Mouse (Mus musculus): ENCODE measurements around the gene Il33. TPM values are rescaled to one million over a fixed set of nuclear protein-coding genes. Genes with fewer than 3 reads are reported as not detected.

Il33 gene
- polyA plus RNA-seq, 1 experiment from 2014 or later: 16.6 TPM

- H3K27me3 ChIP-seq (replicated peaks; ENCODE audit: control insufficient read depth, insufficient read depth, low read length): no peaks in the 10 kb centered on the region
- 81% methylated on average over 12 of the region's 12 CpGs for WGBS
- H3K4me1 ChIP-seq (replicated peaks; ENCODE audit: control insufficient read depth, insufficient read depth, low read length): no peaks in the 10 kb centered on the region
- ATAC-seq (replicated peaks; ENCODE audit: low FRiP score, low TSS enrichment, low read depth) (no peak), DNase-seq (ENCODE audit: low spot score) (no peak)
- H3K27ac ChIP-seq (ENCODE audit: low read depth): no peak overlapping the region
- no peak overlapping the region for H3K9ac ChIP-seq (ENCODE audit: low read length)
- no peaks in the 10 kb centered on the region for H3K36me3 ChIP-seq (ENCODE audit: control insufficient read depth, insufficient read depth, low read length)
- no peak overlapping the region for H3K4me2 ChIP-seq (ENCODE audit: low read length)
- H3K9me3 ChIP-seq (ENCODE audit: control insufficient read depth, low read length): no peaks in the 10 kb centered on the region
- H3K4me3 ChIP-seq (ENCODE audit: low read depth, low read length): no peak overlapping the region
These were observed 61.7 kb downstream of the Il33 start for GRCm38 (mm10) chr19:29986464-29987091.

GRCm38 (mm10) chr19:30000406-30001365 is 75.8 kb downstream of the Il33 start:
- Histone ChIP-seq H3K4me2 (ENCODE audit: low read length) (no peak overlapping the region), H3K27ac (ENCODE audit: low read depth) (no peak overlapping the region), H3K4me1 (replicated peaks; ENCODE audit: control insufficient read depth, insufficient read depth, low read length) (no peaks in the 10 kb centered on the region), H3K4me3 (ENCODE audit: low read depth, low read length) (no peak overlapping the region), H3K27me3 (replicated peaks; ENCODE audit: control insufficient read depth, insufficient read depth, low read length) (no peaks in the 10 kb centered on the region), H3K9ac (ENCODE audit: low read length) (no peak overlapping the region), H3K36me3 (ENCODE audit: control insufficient read depth, insufficient read depth, low read length) (no peaks in the 10 kb centered on the region), H3K9me3 (ENCODE audit: control insufficient read depth, low read length) (no peaks in the 10 kb centered on the region)
- DNase-seq (ENCODE audit: low spot score) (no peak), ATAC-seq (replicated peaks; ENCODE audit: low FRiP score, low TSS enrichment, low read depth) (no peak)
- 66% methylated on average over 12 of the region's 12 CpGs for WGBS

GRCm38 (mm10) chr19:30001550-30001949 is 76.6 kb downstream of the Il33 start:
- DNase-seq (ENCODE audit: low spot score) (no peak), ATAC-seq (replicated peaks; ENCODE audit: low FRiP score, low TSS enrichment, low read depth) (no peak)
- Histone ChIP-seq H3K9me3 (ENCODE audit: control insufficient read depth, low read length) (no peaks in the 10 kb centered on the region), H3K27ac (ENCODE audit: low read depth) (no peak overlapping the region), H3K4me1 (replicated peaks; ENCODE audit: control insufficient read depth, insufficient read depth, low read length) (no peaks in the 10 kb centered on the region), H3K27me3 (replicated peaks; ENCODE audit: control insufficient read depth, insufficient read depth, low read length) (no peaks in the 10 kb centered on the region), H3K4me2 (ENCODE audit: low read length) (no peak overlapping the region), H3K9ac (ENCODE audit: low read length) (no peak overlapping the region), H3K36me3 (ENCODE audit: control insufficient read depth, insufficient read depth, low read length) (no peaks in the 10 kb centered on the region), H3K4me3 (ENCODE audit: low read depth, low read length) (no peak overlapping the region)
- WGBS: 52% methylated on average over 6 of the region's 6 CpGs

GRCm38 (mm10) chr19:30003621-30004020 is 78.7 kb downstream of the Il33 start, which contains the start of gene Trpd52l3:
TSS of gene Trpd52l3 (plus strand) at chr19:30003790.
- WGBS: 97% methylated on average over 9 of the region's 9 CpGs

GRCm38 (mm10) chr19:30006371-30006770 is 81.5 kb downstream of the Il33 start:
- Histone ChIP-seq H3K4me3 (ENCODE audit: low read depth, low read length) (no peak overlapping the region), H3K4me1 (replicated peaks; ENCODE audit: control insufficient read depth, insufficient read depth, low read length) (no peaks in the 10 kb centered on the region), H3K4me2 (ENCODE audit: low read length) (no peak overlapping the region), H3K36me3 (ENCODE audit: control insufficient read depth, insufficient read depth, low read length) (no peaks in the 10 kb centered on the region), H3K27me3 (replicated peaks; ENCODE audit: control insufficient read depth, insufficient read depth, low read length) (no peaks in the 10 kb centered on the region), H3K27ac (ENCODE audit: low read depth) (no peak overlapping the region), H3K9me3 (ENCODE audit: control insufficient read depth, low read length) (no peaks in the 10 kb centered on the region), H3K9ac (ENCODE audit: low read length) (no peak overlapping the region)
- DNase-seq (ENCODE audit: low spot score): no peak
- ATAC-seq (replicated peaks; ENCODE audit: low FRiP score, low TSS enrichment, low read depth): no peak
- 63% methylated on average over 3 of the region's 3 CpGs for WGBS

More at GRCm38 (mm10) chr19:30003621-30004020, 78.7 kb downstream of the Il33 start, which contains the start of gene Trpd52l3:
- H3K9me3 ChIP-seq (ENCODE audit: control insufficient read depth, low read length): no peaks in the 10 kb centered on the region
- H3K27me3 ChIP-seq (replicated peaks; ENCODE audit: control insufficient read depth, insufficient read depth, low read length): no peaks in the 10 kb centered on the region
- no peaks in the 10 kb centered on the region for H3K36me3 ChIP-seq (ENCODE audit: control insufficient read depth, insufficient read depth, low read length)
- DNase-seq (ENCODE audit: low spot score) (no peak), ATAC-seq (replicated peaks; ENCODE audit: low FRiP score, low TSS enrichment, low read depth) (no peak)
- no peak within 1 kb of the TSS for H3K27ac ChIP-seq (ENCODE audit: low read depth)
- H3K4me1 ChIP-seq (replicated peaks; ENCODE audit: control insufficient read depth, insufficient read depth, low read length): no peaks in the 10 kb centered on the region
- H3K4me2 ChIP-seq (ENCODE audit: low read length): no peak within 1 kb of the TSS
- no peak within 1 kb of the TSS for H3K4me3 ChIP-seq (ENCODE audit: low read depth, low read length)
- no peak within 1 kb of the TSS for H3K9ac ChIP-seq (ENCODE audit: low read length)

Other genes with a start within 250 kb of the Il33 start
- not detected in 2 replicates for gene Mlana, start 227.3 kb upstream of the Il33 start, polyA plus RNA-seq (2014; fragmentation: Nextera tagmentation; extraction: Ambion mirVana)
- 7.5 and 7.9 TPM in 2 replicates for gene 9930021J03Rik, start 119.1 kb upstream of the Il33 start, polyA plus RNA-seq (2014; fragmentation: Nextera tagmentation; extraction: Ambion mirVana)
- 17.3 and 18.1 TPM in 2 replicates for gene Ranbp6, start 112.1 kb upstream of the Il33 start, polyA plus RNA-seq (2014; fragmentation: Nextera tagmentation; extraction: Ambion mirVana)
- gene Trpd52l3, start 78.7 kb downstream of the Il33 start, polyA plus RNA-seq (2014; fragmentation: Nextera tagmentation; extraction: Ambion mirVana): not detected in 2 replicates
- gene Uhrf2, start 105.4 kb downstream of the Il33 start, polyA plus RNA-seq (2014; fragmentation: Nextera tagmentation; extraction: Ambion mirVana): 69.9 and 72.3 TPM in 2 replicates

Measured in intestine, embryonic 14.5 days (tissue).